Mouse (Mus musculus) right cerebral cortex, adult 18-20 months (tissue): ENCODE data around the gene Stap2.

Source experiments
- DNase-seq: peaks from one replicate; pipeline ENCODE4 v3.0.0; 2022; ENCODE audit warnings: mixed read lengths

Gene Stap2

DNA sequence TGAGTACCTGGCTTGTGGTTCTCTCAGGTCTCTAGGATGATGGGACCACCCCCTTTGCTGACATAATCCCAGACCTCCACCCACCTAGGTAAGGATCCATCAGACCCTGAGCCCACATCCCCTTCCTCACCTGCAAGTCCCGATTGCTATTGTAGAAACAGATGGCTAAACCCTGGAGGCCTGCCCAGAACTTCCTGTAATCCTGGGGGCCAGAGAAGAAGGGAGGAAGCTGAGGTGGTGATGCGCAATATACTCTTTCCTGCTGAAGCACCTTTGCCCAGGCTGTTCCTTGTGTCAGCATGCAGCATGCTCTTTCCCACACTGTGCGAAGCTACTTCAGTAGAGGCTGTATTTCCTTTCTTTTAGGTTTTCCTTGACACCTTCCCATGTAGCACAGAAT is 2.4 kb downstream of the Stap2 start:
- no peak for DNase-seq

DNA sequence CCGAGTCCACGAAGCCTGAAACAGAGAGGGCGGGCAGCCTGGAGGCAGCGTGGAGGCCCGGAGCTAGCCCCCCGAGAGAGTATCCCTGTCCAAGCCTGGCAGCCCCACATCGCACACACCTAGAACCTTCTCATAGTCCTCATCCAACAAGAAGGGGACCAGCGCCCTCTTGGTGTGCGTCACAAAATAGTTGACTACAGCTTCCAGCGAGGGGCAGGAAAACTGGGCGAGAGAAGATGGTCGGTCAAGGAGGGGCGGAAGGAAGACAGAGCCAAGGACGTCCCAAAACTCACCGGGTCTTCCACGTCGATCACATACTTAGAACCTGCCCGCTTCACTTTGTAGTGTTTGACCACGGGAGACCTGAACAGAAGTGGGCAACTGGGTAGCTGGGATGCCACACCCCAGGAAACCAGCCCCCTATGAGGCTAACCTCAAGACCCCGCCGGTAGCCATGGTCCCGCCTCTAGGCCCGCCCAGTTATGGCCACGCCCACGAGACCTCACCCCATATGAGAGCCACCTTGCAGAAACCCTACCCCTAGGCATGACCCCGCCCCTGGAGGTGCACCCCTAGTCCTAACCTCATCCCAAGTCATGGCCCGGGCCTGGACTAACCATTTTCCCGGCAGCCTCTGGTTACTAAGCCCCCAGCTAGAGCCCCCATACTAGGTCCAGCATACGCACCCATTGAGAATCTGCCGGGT is 5.4 kb downstream of the Stap2 start:
- DNase-seq, result no peak

DNA sequence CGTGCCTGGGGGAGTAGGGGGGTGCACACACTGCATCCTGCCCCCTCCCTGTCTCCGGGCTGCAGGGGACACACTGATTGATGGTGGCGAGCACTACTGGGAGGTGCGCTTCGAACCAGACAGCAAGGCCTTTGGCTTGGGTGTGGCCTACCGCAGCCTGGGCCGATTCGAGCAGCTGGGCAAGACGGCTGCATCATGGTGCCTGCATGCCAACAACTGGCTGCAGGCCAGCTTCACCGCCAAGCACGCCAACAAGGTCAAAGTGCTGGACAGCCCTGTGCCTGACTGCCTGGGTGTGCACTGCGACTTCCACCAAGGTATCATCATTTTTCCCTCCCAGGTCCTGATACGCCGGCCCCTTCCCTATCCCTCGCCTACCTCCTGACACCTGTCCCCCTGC is 9.4 kb downstream of the Stap2 start:
- no peak for DNase-seq

DNA sequence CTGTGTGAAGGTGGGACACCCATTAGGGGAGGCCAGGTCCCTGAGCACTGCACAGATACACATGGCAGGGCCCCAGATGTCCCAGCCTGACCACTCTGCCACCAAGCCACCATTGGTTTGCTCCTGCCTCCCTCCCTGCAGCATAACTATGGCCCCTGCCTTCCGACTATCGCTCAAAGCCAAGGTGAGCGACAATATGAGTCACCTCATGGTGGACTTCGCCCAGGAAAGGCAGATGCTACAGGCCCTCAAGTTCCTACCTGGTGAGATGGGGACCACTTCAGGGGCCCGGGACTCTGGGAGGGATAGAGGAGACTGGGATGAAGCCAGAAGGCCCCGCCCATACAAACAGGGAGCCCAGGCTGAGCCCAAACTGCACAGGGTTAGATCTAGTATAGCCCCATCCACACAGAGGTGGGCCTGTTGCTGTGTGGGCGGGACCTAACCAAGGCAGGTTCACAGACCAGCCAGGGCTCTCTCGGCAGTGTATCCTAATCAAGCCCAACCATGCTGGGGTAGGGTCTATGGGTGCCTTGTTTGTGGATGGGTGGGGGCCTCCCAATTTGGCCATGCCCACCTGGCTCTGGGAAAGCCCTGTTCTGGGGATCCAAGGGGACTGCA is 15.0 kb downstream of the Stap2 start:
- no peak for DNase-seq

DNA sequence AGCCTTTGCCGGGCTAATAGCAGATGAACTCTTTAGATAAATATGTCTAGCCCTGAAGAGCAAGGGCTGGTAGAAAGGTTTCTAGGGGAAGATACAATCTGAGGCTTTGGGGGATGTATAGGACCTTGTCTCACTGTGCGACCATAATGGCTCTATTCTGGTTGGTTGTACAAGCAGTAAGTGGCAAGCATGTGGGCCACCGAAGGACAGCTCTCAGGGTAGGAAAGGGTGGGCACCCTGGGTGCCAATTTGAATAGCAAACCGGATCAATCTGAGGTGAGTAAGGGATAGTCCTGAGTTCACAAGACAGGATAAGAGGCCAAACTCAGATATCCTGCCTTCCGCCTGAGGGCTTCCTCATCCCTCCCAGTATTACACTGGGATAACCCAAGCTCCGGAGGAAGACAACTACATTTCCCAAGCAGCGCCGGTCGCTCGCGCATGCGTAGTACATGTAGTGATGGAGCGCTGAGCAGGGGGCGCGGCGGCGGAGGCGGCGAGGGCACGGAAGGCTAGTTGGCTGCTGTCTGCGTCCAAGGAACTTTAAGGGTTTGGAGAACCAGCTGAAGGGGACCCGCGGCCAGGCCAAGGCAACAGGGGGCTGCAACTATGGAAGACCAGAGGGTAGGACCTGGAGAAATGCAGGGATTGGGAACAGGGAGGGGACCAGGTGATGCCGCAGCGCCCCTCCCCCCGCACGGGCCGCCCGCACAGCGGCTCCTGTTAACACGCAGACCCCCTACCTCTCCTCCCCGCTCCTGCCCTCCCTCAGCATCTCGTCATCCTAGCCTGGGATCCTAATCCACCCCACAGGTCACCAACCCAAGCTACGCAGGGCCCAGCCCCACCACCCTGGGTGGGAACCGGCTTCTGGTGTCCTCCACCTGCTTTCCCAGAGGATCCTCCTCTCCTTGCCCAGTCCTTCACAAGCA is 19.1 kb downstream of the Stap2 start, which contains the start of gene Fsd1:
Gene Fsd1 (plus strand): TSS at position 480 of the 932 bp plus-strand sequence.
- peak; percentile 90 for DNase-seq

DNA sequence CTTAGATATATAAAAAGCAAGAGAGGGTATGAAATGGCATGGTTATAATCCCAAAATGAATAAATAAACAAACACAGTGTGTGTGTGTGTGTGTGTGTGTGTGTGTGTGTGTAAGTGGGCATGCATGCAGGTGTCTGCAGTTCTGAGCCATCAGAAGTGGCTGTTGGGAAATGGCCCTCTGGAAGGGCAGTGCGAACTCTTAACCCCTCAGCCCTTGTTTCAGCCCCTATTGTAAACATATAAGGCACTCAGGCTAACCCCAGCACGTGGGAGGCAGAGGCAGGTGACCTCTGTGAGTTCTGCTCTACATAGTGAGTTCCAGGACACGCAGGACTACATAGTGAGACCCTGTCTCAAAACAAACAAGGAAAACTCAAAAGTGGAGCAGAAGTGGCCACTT is 28.1 kb downstream of the Stap2 start:
- no peak for DNase-seq

DNA sequence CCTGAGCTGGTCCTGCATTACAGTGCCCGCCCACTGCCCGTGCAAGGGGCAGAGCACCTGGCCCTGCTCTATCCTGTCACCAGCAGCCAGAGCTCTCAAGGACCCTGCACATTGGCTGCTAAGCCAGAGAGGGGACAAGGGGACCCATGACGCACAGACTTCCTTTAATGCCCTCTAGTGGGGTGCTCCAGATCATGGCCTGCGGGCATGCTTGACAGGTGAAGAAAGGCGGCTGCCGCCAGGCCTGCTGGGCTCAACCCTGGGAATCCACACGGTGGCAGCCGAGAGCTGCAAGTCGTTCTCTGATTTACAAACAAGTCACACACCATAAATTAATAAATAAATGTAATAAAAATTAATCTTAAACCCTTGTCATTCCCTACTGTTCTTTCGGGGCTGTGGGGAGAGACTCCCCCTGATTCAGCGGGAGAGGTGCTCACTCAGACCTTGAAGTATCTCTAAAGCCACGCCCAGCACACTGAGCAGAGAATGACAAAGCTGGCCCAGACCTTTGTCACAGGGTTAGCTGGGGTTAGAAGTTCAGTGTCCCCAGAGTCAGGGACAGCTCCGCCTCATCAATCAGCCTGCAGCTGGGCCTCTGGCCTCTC is 29.0 kb downstream of the Stap2 start:
- DNase-seq, result peak; percentile 75

DNA sequence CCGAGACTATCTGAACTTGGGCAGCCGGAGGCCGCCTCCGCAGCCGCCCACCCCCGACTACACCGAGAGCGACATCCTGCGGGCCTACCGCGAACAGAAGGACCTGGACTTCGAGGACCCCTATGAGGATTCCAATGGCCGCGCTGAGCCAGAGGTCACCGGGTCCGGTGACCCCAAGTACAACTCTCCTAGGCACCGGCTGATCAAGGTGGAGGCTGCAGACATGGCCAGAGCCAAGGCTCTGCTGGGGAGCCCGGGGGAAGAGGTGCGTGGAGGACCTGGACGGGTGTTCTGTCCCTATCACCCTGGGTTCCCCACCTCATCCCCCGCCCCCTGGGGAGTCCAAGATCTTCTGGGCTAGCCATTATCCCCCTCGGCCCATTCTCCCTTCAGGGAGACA is 33.9 kb downstream of the Stap2 start:
- DNase-seq, result no peak

DNA sequence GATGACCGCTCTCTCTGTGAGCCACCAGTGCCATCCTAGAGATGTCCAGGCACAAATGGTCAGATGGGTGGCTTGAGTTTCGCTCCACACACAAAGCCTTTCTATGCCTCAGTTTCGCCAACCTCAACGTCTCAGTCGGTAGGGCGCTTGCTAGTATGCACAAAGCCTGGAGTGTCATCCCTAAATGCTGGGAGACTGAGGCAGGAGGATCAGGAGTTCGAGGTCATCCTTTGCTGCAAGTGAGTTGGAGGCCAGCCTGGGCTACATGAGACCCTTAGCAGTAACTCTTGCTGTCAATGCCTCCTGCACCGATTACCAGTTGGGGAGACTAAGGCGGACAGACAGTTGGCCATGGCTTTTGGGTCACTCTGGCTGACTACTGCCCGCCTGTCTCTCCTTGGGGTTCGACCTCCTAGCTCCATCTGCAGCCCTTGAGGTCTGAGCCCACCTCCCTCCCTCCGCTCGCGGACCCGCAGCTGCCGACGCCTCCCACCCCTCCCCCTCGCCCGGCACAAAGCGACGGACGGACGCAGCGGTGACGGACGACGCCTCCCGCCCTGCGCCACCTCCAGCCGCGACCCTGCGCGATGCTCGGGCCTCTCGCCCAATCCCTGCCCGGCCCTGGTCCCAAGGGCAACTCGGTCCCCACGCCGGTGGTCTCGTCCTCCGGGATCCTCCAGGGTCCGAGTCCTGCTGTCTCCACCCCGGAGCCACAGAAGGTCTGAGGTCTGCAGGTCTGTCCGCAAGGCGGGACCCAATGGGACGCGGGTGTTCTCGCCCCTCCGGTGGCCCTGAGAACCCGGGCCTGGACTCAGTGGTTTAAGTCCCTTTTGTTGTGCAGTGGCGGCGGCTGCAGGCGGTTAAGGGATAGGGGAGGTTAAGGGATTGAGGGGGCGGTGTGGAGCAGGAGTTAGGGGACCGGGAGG is 35.2 kb downstream of the Stap2 start, which contains the start of gene Shd:
Gene Shd (plus strand): TSS at position 502 of the 926 bp plus-strand sequence.
- DNase-seq, result no peak

DNA sequence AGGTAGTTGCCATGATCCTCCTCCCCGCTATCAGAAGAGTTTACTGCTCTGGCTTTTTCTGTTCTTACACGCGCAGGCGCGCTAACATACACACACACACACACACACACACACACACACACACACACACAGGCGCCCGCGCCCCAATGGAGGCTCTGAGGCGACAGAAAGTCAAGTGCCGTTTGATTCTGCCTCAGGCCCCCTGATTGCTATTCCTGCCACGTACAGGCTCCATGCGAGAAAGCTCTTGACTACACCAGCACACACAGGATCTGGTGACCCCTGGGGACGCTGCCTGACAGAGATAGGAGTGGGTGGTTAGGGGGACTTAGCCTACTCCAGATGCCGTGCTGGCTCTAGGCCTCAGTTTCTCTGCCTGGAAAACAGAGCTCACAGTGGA is 35.8 kb downstream of the Stap2 start:
- DNase-seq, result no peak

DNA sequence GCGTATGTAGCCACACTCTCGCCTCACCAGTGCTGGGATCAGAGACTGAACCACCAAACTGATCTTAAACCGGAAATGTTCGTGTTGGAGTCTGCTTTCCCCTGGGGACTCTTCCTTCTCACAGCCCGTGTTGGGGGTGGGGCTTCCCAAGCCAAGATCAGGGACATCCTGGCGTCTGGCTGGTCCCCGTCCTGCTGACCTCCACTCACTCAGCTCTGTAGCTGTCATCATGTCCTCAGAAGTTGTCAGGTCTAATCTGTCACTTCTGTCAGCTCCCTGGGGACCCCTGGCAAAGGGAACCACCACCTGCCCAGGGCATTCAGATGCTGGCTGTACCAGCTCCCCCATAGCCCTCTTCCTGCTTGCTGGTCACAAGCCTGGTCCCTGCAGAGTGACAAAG is 37.2 kb downstream of the Stap2 start:
- DNase-seq, result no peak

DNA sequence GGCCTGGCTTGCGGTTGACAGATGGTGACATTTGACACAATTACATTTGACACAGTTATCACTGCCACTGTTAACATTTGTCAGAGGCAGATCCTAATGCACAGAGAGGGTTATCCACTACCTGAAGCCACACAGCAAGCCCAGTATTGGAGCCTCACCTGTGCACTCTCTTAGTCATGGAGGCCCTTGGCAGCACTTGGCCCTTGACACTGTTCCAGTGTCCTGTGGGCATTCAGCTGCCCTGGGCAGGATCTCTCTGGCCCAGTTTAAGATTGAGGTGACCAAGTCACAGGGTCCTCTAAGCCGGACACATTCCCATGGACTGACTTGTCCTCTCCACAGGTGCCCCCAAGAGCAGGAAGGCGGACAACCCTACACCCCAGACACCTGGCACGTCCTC is 38.2 kb downstream of the Stap2 start:
- DNase-seq, result no peak

DNA sequence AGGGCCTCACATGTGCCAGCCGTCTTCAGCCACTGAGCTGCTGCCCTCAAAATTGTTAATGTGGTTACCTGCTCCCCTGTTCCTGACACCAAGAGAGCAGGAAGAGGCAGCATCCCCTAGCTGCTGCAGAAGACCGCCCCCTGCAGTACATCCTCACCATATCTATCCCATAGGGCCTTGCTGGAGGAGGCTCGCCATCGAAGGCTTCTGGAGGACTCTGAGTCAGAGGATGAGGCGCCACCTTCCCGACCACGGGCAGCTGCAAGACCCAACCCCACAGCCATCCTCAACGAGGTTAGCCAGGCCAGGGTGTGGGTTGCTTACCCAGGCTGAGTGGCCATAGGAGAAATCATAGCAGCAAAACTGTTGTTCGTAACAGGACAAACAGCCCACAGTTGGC is 40.4 kb downstream of the Stap2 start:
- DNase-seq, result no peak

DNA sequence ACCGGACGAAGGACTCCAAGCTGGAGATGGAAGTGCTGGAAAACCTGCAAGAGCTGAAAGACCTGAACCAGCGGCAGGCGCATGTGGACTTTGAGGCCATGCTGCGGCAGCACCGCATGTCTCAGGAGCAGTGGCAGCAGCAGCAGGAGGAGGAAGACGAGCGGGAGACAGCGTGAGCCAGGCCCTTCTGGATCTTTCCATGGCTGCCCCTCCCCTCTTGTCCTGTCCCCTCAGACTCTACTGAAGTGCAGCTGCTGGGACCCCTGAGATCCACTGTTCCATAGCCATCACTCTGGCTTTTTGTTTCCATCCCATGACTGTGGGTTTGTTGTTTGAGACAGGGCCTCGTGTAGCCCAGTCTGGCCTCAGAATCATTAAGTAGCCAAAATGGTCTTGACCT is 40.9 kb downstream of the Stap2 start:
- DNase-seq, result no peak

DNA sequence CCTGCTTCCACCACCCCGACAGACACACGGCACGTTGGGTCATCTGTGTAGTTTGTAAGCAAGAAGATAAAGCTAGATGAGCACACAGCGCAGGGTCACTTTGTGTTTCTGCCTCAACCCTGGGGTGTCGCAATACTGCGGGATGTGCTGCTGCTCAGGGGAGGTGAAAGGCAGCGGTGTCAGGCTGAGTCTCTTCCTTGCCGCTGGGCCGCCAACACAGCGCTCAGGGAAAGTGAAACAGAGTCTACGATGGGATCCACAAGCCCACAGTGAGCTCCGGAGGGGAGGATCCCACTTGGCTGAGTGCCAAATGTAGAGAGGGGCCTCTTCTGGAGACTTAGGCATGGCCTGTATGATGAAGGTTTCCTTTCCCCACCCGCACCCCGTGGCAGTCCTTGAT is 42.2 kb downstream of the Stap2 start:
- DNase-seq, result no peak

DNA sequence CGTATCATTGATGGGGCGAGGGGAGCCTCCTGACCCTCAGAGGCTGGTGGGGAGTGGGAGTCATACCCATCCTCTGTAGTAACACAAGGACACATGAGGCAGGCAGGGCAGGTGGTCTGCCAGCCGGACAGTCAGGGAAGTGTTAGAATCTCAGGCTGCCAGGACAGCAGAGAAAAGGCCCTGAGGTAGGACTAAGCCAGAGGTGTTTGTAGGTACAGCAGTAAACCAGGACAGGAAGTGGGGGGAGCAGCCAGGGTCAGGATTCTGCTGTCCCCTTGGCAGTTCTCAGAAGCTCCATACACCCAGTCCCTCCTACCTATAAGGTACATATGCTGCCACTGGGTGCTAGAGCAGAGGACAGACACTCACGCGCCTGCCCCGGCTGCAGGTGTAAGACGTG is 43.8 kb downstream of the Stap2 start:
- DNase-seq, result no peak

DNA sequence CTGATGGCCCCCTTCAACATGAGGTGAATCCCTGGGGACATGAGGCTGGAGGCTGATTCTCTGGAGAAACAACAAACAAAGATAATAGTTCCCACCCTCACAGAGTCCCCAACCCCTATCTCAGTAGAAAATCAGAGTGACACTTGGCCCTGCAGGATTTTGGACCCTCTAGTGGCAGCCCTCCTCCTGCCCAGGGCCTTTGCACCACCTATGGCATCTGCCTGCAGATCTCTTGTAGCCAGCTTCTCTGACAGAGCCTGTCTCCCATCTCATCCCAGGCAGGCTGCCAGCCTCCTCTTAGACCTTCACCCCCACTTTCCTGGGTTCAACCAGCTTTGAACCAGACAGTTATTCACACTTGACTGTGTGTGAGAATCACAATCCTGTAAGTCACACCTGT is 44.6 kb downstream of the Stap2 start:
- no peak for DNase-seq

DNA sequence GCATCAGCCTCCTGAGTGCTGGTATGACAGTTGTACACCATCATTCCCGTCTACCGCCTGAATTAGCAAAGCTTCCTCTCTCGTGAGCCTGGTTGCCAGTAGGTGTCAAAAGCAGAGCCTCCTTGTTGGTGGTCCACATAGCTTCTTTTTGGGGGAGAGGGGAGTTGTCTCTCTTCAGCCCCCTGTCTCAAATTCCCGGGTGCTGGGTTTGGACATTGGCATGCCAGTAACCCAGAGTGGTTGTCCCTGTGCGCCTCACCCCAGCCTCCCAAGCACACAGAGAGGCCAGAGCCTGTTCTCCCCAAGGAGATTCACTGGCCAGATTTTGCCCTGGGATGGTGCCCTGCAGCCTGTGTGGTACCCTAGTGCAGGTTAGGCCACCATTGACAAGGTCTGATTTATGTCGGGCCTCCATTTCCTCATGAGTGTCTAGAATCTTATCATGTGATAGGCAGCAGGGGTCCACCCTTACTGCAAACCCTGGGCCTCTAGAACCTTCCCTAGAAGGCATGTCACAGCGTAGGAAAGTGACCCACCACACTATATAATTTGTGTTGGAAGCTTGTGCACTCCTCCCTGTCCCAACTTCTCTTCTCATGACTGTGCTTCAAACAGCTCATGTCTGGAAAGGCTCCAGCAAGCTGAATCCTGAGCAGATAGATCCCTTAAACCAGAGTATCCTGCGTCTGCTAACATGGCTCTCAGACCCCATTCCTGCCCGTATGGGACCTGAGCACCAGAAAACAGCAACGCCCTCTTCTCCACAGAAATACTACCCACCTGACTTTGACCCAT is 45.2 kb downstream of the Stap2 start:
- DNase-seq, result no peak

DNA sequence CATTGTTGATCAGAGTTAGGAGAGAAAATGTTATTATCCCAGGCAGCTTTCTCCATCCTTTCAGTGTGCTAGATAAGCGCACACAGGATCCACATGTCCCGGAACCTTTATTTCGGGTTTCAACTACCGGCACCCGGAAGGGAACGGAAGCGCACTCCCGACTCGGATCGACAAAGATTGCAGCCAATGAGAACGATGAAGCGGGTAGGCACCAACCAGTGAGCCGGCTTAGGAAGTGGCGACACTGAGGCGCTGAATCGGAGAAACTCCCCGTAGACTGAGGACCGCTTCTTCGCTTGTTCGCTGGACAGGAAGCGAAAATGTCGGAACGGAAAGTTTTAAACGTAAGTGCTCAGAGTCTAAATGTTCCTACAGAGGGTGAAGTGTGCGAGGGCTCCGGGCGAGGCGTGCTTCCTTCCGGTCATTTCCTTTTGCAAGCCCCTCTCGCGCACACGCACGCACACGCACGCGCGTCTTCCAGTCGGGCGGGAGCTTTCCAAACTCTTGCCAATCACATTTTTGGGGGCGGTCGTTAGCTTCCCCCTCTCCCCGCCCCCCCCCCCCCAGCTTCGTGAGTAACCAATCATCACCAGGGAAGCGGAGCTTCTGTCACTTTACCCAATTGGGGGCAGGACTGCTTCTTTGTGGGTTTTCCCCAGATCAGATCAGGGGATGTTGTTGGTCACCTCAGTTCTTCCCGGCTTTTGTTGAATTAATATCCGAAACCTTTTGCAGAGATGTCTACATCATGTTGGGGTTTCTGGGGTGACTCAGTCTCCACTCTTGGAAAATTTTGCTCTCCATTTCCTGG is 46.3 kb downstream of the Stap2 start, which contains the start of gene Yju2:
Gene Yju2 (plus strand): TSS at position 182 of the 811 bp plus-strand sequence.
- DNase-seq, result peak; percentile 95

DNA sequence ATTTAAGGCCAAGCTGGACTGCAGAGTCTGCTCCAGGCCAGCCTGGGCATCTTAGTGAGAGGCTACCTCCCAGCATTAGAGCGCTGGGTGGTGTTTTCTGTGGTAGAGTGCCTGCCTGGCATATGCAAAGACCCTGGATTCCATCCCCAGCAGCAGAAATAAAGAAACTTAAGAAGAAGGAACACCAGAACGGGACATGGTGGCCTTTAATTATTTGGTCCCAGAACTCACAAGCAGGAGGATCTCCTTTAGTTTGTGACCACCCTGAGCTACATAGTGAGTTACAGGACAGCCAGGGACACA is 46.8 kb downstream of the Stap2 start:
- no peak for DNase-seq
